Mouse (Mus musculus): ENCODE results near the gene Nudt19.
"Not testable (repeated sequence)": the region's sequence is repeated elsewhere in the genome, so short reads cannot be mapped to it uniquely, and the experiment has no call there.

Gene Nudt19

DNA sequence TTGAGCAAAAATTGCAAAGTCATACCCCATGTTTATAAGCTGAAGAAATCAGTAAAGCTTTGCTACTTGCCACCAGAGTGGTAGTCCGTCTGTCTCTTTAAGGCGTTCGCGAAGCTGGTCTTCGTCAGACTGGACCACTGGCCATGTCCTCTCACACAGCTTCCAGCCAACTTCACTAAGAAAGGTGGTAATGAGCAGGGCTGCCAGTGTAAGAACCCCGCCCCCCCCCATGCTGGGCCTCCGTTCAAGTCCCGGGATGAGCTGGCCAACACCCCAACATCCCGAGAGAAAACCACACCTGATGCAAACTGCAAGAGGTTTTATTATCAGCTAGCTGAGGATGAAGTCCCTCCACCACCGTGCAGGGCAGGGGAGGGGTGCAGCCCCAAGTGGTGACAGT lies 8.8 kb upstream of the Nudt19 start:
- DNase-seq (ENCODE audit: low spot score in 2 of 2) = not testable (repeated sequence)

DNA sequence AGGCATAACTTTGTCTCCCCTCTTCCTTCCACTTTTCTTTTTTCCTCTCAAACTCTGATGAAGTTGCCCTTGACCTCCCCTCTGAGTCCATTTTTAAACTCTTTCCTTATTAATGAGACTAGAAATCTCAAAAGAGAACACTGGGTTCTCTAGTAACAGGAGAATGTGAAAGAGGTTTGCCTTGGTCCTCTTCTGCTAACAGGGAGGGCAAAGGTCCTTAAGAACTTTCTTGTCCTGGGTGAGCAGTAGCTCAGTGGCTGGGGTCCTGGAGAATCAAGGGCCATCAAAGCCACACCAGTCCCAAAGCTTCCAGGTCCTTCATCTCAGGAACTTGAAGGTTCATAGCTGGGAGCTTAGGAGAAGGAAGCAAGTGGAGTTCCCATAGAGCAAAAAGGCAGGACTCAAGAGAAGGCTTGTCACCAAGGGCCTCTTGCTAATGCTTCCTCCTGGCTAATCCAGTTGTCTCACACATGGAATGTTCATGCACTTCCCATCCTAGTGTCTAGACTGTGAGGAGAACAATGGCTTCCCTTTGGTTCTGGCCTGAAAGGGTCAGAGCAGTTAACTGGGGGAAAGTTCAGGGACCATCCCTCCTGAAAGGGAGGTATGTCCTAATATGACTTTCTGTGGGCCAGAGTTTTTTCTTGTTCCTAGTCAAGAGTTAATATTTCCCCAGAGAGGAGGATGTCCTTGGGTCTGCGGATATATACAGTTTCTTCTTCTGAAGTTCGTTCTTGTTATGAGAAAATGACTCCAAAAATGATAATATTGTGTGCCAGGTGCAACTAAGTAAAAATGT lies 8.2 kb upstream of the Nudt19 start:
- no peak for DNase-seq (ENCODE audit: low spot score in 2 of 2)

DNA sequence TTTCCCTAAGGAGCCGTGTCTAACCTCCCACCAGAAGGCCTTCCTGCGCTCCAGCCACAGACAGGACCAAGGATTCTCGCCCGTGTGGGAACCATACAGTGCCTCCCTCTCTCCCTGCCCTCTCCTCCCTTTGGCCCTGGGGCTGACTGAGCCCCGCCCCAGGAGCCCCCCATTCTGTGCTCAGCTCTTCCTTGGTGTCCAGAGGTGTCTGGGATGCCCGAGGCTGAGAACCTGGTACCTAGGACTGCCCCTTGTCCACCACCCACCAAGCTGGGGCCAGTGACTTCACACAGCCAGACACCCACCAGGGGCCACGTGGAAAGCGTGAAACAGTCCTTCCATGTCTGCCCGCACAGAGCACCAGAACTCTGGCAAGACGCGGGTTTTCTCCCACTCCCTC lies 7.0 kb upstream of the Nudt19 start:
- DNase-seq (ENCODE audit: low spot score in 2 of 2) = no peak

DNA sequence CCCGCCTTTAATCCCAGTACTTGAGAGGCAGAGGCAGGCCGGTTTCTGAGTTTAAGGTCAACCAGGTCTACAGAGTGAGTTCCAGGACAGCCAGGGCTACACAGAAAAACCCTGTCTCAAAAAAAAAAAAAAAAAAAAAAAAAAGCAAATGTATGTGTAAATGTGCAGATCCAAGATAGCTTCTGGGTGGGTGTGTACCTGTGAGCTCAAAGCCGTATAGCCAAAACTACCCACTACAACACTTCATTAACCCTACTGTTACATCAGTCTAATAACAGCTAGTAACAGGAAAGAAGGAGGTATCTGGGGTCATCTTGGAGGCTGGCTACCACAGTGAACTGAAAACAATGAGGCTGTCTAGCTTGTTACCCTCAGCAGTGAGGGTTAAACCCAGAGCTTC lies 3.7 kb upstream of the Nudt19 start:
- DNase-seq (ENCODE audit: low spot score in 2 of 2) = no peak

DNA sequence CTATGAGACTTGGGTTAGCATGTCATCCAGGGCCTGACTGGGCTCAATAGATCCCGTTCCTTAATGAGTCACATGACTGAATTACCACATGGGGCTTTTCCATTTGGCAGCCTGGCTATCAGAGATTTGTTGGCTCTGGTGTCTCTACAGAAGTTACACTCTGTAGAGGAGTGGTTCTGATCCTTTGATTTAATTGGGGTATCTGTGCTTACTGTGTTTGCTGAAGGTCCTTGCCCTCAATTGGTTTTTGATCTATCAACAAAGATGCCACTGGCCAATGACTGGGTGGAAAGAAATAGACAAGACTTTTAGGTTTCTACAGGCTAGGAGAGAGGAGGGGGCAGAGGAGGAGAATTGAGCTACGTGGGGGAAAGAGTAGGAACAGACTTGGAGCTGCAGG lies 2.6 kb upstream of the Nudt19 start:
- DNase-seq (ENCODE audit: low spot score in 2 of 2) = no peak

DNA sequence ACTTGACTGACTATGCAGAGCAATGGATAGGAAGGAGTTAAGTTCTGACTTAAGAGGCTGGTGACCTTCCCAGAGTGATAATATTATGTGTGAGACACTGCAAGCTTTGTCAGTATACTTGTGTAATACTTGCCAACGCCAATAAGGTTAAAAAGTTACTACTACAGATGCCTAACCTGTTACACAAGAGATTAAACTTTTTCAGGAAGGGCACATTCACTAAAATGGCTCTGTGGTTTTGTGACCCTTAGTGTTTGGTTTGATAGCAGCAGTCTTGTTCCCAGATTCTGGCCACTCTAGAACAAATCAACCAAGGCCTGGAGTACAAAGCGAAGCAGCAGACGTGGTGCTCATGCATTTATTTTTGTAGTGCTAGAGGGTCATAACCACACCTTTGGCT lies 1.5 kb upstream of the Nudt19 start:
- DNase-seq (ENCODE audit: low spot score in 2 of 2) = no peak

DNA sequence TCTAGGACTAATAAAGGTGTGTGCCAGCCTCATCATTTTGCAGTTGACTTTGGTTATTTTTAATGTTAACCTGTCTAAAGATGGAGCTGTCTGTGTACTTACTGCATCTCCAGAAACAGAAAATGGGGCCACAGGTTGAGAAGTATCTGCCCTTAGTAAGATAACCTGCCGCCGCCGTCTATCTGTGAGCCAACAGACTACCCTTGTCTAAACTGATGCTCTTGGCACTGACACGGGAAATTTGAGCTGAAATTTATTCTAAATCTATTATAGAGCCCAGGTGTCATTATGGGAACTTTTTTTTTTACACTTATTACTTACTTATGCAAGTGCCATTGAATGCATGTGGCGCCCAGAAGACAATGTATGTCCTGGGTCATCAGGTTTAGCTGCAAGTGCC lies 801 bp upstream of the Nudt19 start:
- DNase-seq (ENCODE audit: low spot score in 2 of 2) = no peak

DNA sequence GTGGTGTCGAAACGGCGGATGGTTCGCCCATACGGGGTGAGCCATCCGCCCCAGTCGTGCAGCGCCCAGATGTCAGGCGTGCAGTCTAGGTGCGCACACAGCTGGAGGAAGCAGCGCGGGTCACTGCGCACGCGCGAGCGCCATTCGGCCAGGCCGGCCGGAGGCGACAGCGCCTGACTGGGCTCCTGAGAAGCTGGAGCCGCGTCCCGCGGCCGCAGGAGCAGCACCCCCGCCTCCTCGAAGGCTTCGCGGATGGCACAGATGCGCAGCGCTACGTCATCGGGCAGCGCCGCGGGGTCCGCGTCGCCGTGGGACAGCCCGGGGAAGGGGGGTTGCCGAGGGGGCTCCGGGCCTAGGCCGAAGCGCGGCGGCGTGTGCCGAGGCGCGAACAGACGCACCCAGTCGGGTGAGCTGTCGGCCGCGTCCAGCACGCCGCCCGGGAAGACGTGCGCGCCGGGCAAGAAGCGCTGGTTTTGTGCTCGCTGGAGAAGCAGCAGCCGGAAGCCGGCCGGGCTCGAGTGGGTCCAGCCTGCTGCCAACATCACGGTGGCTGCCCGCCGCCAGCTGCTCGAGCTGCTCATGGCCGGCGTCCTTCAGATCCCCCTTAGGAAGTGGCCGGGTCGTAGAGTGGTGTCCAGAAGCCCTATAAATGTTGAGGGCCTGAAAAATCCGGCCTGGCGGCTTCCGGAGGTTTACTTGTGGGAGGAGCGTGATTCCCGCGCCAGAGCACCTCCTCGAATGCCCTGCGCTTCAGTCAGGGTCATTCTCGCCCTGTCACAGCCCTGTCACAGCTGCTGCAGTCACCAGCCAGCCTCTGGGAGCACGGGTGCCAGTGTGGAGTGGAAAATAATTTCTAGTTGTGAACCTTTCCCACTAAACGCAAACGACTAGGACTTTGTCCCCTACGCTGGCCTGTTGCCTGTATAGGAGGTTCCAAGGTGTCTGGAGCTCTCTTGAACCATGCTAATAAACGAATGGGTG lies 590 bp downstream of the Nudt19 start:
- DNase-seq (ENCODE audit: low spot score in 2 of 2) = peak; percentile 75 to 80

DNA sequence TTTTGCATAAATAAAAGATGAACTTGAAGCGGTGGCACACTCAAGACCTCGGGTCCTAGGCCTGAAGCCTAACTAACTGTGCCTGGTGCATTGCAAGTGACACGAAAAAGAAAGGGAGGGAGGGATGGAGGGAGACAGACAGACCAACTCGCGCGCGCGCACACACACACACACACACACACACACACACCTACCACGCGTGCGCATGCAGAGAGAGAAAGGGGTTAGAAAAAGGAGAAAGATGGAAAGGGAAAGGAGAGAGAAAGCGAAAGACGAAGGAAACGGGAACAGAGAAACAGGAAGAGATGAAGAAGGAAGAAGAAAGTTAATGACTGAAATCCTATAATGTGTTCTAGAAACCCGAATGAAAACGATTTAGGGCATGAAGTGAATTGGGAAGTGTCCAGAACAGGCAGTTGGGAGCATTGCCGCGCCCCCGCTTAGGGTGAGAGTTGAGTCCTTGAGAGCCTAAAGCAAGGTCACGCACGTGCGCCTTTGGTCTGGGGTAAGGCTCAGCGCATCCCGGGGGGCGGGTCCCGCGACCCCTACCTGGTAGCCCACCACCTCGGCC lies 1.4 kb downstream of the Nudt19 start:
- DNase-seq (ENCODE audit: low spot score in 2 of 2) = peak in 1 of 2 experiments; percentile 6

DNA sequence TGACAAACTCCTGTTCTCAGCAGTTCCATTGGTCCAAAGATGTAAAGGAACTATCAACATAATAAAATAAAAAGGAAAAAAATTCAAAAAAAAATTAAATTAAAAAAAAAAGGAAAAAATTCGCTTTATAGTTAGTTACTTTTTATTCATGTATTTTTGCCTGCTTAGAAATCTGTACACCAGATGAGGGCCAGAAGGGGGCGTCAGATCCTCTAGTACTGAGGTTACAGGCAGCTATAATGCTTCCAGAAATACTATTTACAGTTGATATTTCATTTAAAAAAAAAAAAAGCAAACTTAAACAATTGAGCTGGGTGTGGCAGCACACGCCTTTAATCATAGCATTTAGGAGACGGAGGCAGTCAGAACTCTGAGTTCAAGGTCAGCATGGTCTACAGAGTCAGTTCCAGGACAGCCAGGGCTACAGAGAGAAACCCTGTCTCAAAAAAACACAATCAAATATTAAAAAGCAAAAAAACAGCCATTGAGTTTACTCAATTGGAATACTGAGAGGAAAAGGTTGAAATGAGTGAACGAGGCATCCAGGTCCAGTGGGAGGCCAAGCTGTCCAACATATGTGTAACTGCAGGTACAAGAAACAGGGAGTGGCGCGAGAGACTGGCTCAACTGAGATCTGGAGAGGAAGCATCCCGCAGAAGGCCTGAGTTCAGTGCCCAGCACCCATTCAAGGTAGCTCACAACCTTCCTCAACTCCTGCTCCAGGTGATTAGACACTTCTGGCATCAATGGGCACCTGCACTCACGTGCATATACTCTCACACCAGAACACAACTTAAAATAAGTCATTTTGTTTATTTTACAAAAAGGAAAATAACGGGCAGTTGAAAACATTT lies 2.1 kb downstream of the Nudt19 start:
- no peak for DNase-seq (ENCODE audit: low spot score in 2 of 2)

DNA sequence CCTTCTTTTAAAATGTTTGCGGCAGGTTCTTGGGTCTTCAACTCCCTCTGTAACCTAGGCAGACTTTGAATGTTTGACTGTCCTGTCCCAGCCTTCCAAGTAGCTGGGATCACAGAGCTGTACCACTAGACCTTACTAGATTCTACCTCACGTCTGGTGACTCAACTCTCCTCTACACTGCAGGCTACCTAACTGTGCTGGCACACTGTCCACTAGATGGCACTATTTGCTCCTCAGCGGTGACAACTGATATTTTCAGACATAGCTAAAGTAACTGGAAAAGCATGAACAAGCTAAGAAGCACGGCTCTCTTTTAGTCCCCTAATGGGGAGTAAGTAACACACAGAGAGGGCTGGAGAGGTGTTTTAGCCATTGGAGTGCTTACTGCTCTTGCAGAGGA lies 10.2 kb downstream of the Nudt19 start:
- DNase-seq (ENCODE audit: low spot score in 2 of 2) = peak; percentile 35 to 45

DNA sequence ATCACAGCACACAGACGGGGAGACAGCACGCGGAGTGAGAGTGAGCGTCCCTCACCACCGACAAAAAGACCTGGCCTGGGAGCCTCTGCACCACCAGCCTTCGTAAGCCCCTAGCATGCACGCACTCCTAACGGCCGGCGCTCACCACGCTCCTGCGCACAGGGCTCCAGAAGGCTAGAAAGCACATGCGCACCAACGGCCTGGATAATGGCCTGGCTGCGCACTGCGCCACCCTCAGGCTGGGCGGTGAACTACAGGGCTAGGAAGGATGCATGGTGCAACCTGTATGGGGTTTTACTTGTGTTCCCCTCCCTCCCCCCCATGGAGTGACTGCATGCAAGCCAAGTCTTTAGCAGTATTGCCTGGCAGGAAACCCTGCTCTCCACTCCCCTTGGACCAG lies 18.5 kb downstream of the Nudt19 start, which contains the start of gene Tdrd12:
Tdrd12 (minus strand) TSS at position 184 of the 400 bp plus-strand sequence.
- no peak for DNase-seq (ENCODE audit: low spot score in 2 of 2)

DNA sequence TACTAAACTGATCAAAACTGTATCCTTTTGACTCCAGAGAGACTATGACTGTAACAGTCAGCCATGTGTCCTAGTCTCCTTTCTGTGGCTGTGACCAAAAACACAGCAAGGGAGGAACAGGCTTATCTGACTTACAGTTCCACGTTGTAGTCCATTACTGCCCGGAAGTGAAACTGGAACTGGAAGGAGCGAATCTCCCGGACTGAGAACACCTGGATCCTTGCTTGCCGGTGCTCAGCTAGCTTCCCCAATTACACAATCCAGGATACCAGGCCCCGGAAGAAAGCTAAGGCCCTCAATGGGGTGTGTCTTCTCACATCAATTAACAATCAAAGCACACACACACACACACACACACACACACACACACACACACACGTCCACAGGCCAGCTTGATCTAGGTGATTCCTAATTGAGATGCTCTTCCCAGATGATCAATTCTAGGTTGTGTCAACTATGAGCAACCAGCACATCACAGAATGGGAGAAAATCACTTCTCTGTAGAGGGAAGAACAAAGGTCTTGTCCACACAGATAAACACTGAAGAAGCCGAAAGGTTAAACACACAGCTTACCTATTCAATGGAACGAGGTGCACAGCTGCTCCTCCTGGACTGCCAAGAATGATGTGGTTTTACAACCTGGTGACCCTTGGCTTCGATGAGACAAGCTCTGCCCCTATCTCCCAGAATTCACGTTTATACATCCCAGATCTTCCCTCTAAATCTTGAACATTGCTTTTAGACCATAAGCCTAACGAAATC lies 20.2 kb downstream of the Nudt19 start:
- DNase-seq (ENCODE audit: low spot score in 2 of 2) = no peak

DNA sequence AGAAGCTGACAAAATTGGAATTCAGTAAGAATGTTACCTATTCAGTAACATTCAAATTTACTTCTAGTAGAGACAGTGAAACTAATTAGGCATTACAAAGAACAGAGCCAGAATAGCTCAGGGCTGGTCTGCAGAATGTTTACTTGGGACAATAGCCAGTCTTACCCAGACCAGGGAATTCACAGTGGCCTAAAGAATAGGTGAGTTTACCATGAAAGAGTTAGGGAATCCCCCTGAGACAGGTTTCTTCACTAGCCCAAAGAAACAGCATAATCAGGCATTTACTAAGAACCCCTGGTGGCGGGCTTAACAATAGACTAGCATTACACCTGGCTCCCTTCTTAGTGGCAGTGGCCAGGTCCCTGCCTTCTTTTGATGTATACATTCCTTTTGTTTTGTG lies 25.6 kb downstream of the Nudt19 start:
- not testable (repeated sequence) for DNase-seq (ENCODE audit: low spot score in 2 of 2)

DNA sequence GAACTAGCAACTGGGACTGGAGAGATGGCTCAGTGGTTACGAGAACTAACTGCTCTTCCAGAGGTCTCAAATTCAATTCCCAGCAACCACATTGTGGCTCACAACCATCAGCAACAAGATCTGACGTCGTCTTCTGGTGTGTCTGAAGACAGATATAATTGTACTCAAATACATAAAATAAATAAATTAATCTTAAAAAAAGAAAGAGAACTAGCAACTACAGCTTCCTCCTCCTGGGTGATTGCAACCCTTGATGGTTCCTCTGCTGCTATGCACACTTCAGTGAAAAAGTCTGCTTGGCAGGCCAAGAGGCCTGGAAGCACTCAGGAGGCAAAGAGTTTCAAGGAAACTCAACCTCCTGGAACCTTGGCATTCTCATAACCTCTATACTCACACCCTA lies 26.1 kb downstream of the Nudt19 start:
- no peak for DNase-seq (ENCODE audit: low spot score in 2 of 2)

DNA sequence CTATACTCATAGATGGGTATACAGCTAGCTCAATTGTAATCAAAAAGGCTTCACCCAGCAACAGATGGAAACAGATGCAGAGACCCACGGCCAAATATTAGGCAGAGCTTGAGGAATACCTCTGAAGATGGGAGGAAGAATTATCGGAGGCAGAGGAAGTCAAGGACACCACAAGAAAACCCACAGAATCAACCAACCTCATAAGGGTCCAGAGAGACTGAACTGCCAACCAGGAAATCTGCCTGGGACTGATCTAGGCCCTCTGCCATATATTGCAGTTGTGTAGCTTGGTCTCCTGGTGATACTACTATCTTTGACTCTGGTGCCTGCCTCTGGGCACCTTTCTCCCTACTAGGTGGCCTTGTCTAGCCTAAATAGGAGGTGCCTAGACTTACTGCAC lies 29.3 kb downstream of the Nudt19 start:
- no peak for DNase-seq (ENCODE audit: low spot score in 2 of 2)

DNA sequence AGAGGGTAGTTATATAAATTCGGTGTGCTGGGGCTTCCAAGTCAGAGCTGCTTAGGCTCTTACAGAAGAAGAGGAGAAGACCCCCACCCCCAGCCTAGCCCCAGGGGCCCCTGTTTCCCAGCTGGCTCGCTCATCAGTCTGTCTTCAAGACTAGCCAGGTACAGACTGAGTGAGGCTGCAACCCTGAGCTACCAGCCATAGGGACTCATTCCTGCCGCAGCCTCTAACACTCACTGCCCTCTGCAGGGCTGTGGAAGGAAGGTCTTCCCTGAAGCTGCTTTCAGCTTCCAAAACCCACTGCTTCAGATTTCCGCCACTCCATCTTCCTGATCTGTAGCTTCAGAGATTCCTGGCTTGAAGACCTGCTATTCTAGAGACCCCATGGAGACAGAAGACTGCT lies 54.1 kb downstream of the Nudt19 start:
- no peak for DNase-seq (ENCODE audit: low spot score in 2 of 2)

DNA sequence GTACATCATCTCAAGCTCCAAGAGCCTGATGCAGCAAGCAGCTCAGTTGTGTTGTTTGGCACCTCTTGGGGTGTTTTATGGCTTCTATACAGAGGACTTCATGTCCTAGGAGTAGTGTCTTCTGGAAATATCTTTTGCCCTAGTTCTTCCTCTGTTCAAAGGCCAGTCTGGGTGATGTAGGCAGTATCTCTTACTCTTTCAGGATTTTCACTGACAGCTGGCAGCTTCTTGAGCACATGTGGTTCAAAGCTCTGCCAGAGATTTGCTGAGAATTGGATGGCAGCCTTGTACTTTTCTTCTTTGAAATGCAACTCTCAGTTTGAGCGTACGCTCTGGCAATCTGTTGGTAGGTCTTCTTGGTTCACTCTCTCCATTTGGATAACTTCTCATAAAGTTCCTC lies 58.6 kb downstream of the Nudt19 start:
- no peak for DNase-seq (ENCODE audit: low spot score in 2 of 2)

Measured in urinary bladder, postnatal 36 days (tissue).